Mouse (Mus musculus) gastrocnemius, postnatal 36 days (tissue): ENCODE results near the gene Cttnbp2. TPM values are rescaled to one million over a fixed set of nuclear protein-coding genes. Genes with fewer than 3 reads are reported as not detected.

Source experiments
- DNase-seq, 2 experiments: peaks; one replicate each; pipeline ENCODE4 v3.0.0; 2022
- intact Hi-C: fragments of 180-260 bp; cut with DNase I; formaldehyde crosslinking; loops from one replicate; pipeline ENCODE4 v1.15.1; 2025
- total RNA-seq, 2 experiments: library from RNA; stranded (reverse); gene quantifications; 2 replicates each; pipeline ENCODE4 v1.2.3; 2021

Cttnbp2 gene
- total RNA-seq, 2 experiments from 2014 or later = 0.62 to 1.0 TPM

- intact Hi-C loops = no loop called here
- no peak for DNase-seq
Observed at GRCm38 (mm10) chr6:18469206-18469605, 45.4 kb downstream of the Cttnbp2 start.

- no peak for DNase-seq
- intact Hi-C loops = no loop called here
Observed at GRCm38 (mm10) chr6:18467777-18468176, 46.9 kb downstream of the Cttnbp2 start.

GRCm38 (mm10) chr6:18466227-18466626 lies 48.4 kb downstream of the Cttnbp2 start:
- no peak for DNase-seq

GRCm38 (mm10) chr6:18465626-18466025 lies 49.0 kb downstream of the Cttnbp2 start:
- intact Hi-C loops = no loop called here
- no peak for DNase-seq

More at GRCm38 (mm10) chr6:18466227-18466626, 48.4 kb downstream of the Cttnbp2 start:
- intact Hi-C loops = no loop called here

- DNase-seq = no peak
- intact Hi-C loops = no loop called here
Observed at GRCm38 (mm10) chr6:18459657-18460056, 55.0 kb downstream of the Cttnbp2 start.

- no peak for DNase-seq
- intact Hi-C loops = no loop called here
Observed at GRCm38 (mm10) chr6:18450551-18451193, 64.0 kb downstream of the Cttnbp2 start.

GRCm38 (mm10) chr6:18448078-18448477 lies 66.6 kb downstream of the Cttnbp2 start:
- intact Hi-C loops = no loop called here
- DNase-seq = no peak

GRCm38 (mm10) chr6:18446917-18447316 lies 67.7 kb downstream of the Cttnbp2 start:
- intact Hi-C loops = no loop called here
- no peak for DNase-seq

- DNase-seq = no peak
- intact Hi-C loops = no loop called here
Observed at GRCm38 (mm10) chr6:18446359-18446758, 68.3 kb downstream of the Cttnbp2 start.

- intact Hi-C loops = no loop called here
- no peak for DNase-seq
Observed at GRCm38 (mm10) chr6:18445747-18446146, 68.9 kb downstream of the Cttnbp2 start.

- DNase-seq = no peak
- intact Hi-C loops = no loop called here
Observed at GRCm38 (mm10) chr6:18442303-18442702, 72.3 kb downstream of the Cttnbp2 start.

GRCm38 (mm10) chr6:18440918-18441532 lies 73.6 kb downstream of the Cttnbp2 start:
- intact Hi-C loops = no loop called here
- DNase-seq = no peak

GRCm38 (mm10) chr6:18436127-18436812 lies 78.4 kb downstream of the Cttnbp2 start:
- intact Hi-C loops = no loop called here
- no peak for DNase-seq

- intact Hi-C loops = no loop called here
- no peak for DNase-seq
Observed at GRCm38 (mm10) chr6:18434828-18435531, 79.7 kb downstream of the Cttnbp2 start.

- no peak for DNase-seq
- intact Hi-C loops = no loop called here
Observed at GRCm38 (mm10) chr6:18434355-18434754, 80.3 kb downstream of the Cttnbp2 start.

GRCm38 (mm10) chr6:18432362-18432761 lies 82.3 kb downstream of the Cttnbp2 start:
- intact Hi-C loops = no loop called here
- DNase-seq = no peak

GRCm38 (mm10) chr6:18431891-18432290 lies 82.8 kb downstream of the Cttnbp2 start:
- DNase-seq = no peak
- intact Hi-C loops = no loop called here

GRCm38 (mm10) chr6:18430062-18430461 lies 84.6 kb downstream of the Cttnbp2 start:
- intact Hi-C loops = no loop called here
- DNase-seq = no peak

- intact Hi-C loops = no loop called here
- DNase-seq = no peak
Observed at GRCm38 (mm10) chr6:18424822-18425221, 89.8 kb downstream of the Cttnbp2 start.

GRCm38 (mm10) chr6:18424367-18424766 lies 90.3 kb downstream of the Cttnbp2 start:
- intact Hi-C loops = no loop called here
- DNase-seq = no peak

- intact Hi-C loops = no loop called here
- DNase-seq = no peak
Observed at GRCm38 (mm10) chr6:18423112-18423511, 91.5 kb downstream of the Cttnbp2 start.
